Comparison of ENCODE assay signal across 8 mouse cellular contexts in the genomic region with DNA sequence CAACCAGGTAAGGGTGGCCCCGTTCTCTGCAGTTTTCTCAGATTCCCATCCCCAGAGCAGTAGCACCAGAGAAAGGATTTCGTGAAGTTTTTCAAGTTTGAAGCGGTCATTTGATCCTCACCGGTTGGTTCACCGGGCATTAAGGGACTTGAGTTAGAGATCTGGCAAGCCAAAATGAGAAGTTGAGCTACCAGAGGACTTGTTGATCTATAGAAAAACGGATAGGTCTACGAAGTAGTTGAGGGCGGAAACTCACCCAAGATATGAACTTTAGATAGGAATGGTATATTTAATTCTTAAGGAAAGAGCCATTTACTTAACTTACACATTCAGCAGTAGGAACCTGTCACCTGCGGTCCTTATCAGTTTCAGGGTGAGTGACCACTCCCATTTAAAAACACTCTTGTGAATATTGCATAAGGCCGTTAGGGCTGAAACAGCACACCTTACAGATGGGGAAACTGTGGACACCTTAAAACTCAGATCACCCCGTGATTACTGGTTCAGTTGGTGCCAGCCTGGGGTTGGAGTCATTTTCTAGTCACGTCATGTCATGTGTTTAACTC. TPM values are rescaled to one million over a fixed set of nuclear protein-coding genes. Genes with fewer than 3 reads are reported as not detected.
DNase-seq lines count a peak whose midpoint lies in the region; ATAC-seq and TF ChIP-seq lines count a peak whose summit lies in the region.

No protein-coding gene starts in this region.

- peak overlapping the region; percentile 50 for H3K4me3 ChIP-seq in cerebellum, adult 2 months (replicated peaks; ENCODE audit: insufficient read depth, low read depth, low read length)
- H3K4me3 ChIP-seq in E14TG2a.4 (replicated peaks; ENCODE audit: low read length) = peak overlapping the region; percentile 76
- peak overlapping the region; percentile 60 for H3K4me3 ChIP-seq in hindbrain, embryonic 12.5 days

- DNase-seq in cerebellum, adult 2 months = no peak
- no peak for DNase-seq in cerebellum, postnatal 25 days
- peak; percentile 33 for DNase-seq in lung, postnatal 36 days
- no peak for DNase-seq in retina, embryonic 14.5 days (ENCODE audit: low spot score)
- no peak for DNase-seq in layer of hippocampus, adult 9-11 months
- DNase-seq in gastrocnemius, postnatal 36 days = no peak

- TF ChIP-seq POLR2A in cerebellum, adult 2 months (IDR thresholded peaks at IDR 0.05; ENCODE audit: borderline replicate concordance, insufficient read depth, low read length) = no peak

- 32% methylated on average over 12 of the region's 12 CpGs for WGBS in cerebellum, adult 2 months
- 23% methylated on average over 12 of the region's 12 CpGs for WGBS in hindbrain, embryonic 12.5 days

- no peak for ATAC-seq in hindbrain, embryonic 12.5 days (ENCODE audit: low FRiP score)

- no peaks in the 10 kb centered on the region for H3K9me3 ChIP-seq in E14TG2a.4 (ENCODE audit: low read length)
- H3K9me3 ChIP-seq in hindbrain, embryonic 12.5 days (replicated peaks) = no peaks in the 10 kb centered on the region

- H3K27me3 ChIP-seq in cerebellum, adult 2 months (ENCODE audit: control insufficient read depth, insufficient read depth, low read length) = no peaks in the 10 kb centered on the region
- H3K27me3 ChIP-seq in E14TG2a.4 (ENCODE audit: insufficient read depth, low read length) = peaks cover 52% of the 10 kb centered on the region
- no peaks in the 10 kb centered on the region for H3K27me3 ChIP-seq in hindbrain, embryonic 12.5 days

- H3K4me1 ChIP-seq in cerebellum, adult 2 months (ENCODE audit: control insufficient read depth, insufficient read depth, low read length) = no peaks in the 10 kb centered on the region
- peaks cover 15% of the 10 kb centered on the region for H3K4me1 ChIP-seq in E14TG2a.4 (replicated peaks; ENCODE audit: low read depth, low read length)
- peaks cover 14% of the 10 kb centered on the region for H3K4me1 ChIP-seq in hindbrain, embryonic 12.5 days

- peak overlapping the region; percentile 74 for H3K9ac ChIP-seq in hindbrain, embryonic 12.5 days

- H3K36me3 ChIP-seq in E14TG2a.4 (ENCODE audit: insufficient read depth, low read length) = no peaks in the 10 kb centered on the region
- H3K36me3 ChIP-seq in hindbrain, embryonic 12.5 days = no peaks in the 10 kb centered on the region

- no peak for TF ChIP-seq CTCF in cerebellum, adult 2 months (IDR thresholded peaks at IDR 0.05; ENCODE audit: borderline replicate concordance, insufficient read depth, low read depth, low read length)
- TF ChIP-seq CTCF in E14TG2a.4 (conservative IDR thresholded peaks at IDR 0.05; ENCODE audit: low read length) = no peak

- peak overlapping the region; percentile 97 for H3K4me2 ChIP-seq in hindbrain, embryonic 12.5 days (replicated peaks)

- intact Hi-C loops in gastrocnemius, postnatal 36 days (cut with DNase I) = no loop called here

- no peak overlapping the region for H3K27ac ChIP-seq in cerebellum, adult 2 months (ENCODE audit: insufficient read depth, low read length)
- 0 out of 2 replicates have a peak overlapping the region, but pooled peaks have one; percentile 62 for H3K27ac ChIP-seq in hindbrain, embryonic 12.5 days

RNA-seq across cellular contexts. Expression of a gene that starts 1.7 kb away (rescaled TPM):
- polyA plus RNA-seq in cerebellum, adult 2 months (2012; rRNA removed) = 2.8 and 3.2 TPM in 2 replicates
- polyA plus RNA-seq in hindbrain, embryonic 12.5 days (2016; fragmentation: Nextera tagmentation; extraction: Ambion mirVana) = 16.3 and 16.9 TPM in 2 replicates
- total RNA-seq in gastrocnemius, postnatal 36 days (2021) = under 1 TPM; 0.76 to 0.99 TPM
